Mouse (Mus musculus) embryonic facial prominence, embryonic 14.5 days (tissue): ENCODE measurements around the gene Gorasp2. TPM values are rescaled to one million over a fixed set of nuclear protein-coding genes. Genes with fewer than 3 reads are reported as not detected.

Experiments
- ATAC-seq: fragments of 200-750 bp; cut with Nextera tagmentation; 2 replicates; pipeline ENCODE4 v1.8.0; 2017; ENCODE audit warnings: low read depth, moderate number of reproducible peaks, moderate TSS enrichment
- DNase-seq: peaks from one replicate; pipeline ENCODE4 v3.0.0-alpha.2; 2015; ENCODE audit warnings: low spot score
- H3K27ac ChIP-seq: fragments of 300-500 bp; sonication (generic); replicated peaks from 2 replicates; pipeline ENCODE4 v1.5.1; 2014; ENCODE audit warnings: low read depth, mild to moderate bottlenecking, low read length, moderate library complexity
- H3K27me3 ChIP-seq: fragments of 300-500 bp; sonication (generic); replicated peaks from 2 replicates; pipeline ENCODE4 v1.6.1; 2014; ENCODE audit warnings: low read length; ENCODE audit not compliant: control insufficient read depth, insufficient read depth
- H3K36me3 ChIP-seq: fragments of 300-500 bp; sonication (generic); 2 replicates; pipeline ENCODE4 v1.6.1; 2014; ENCODE audit warnings: low read length, mixed read lengths; ENCODE audit not compliant: control insufficient read depth, insufficient read depth
- H3K4me1 ChIP-seq: fragments of 300-500 bp; sonication (generic); 2 replicates; pipeline ENCODE4 v1.6.1; 2014; ENCODE audit warnings: antibody characterized with exemption, low read length; ENCODE audit not compliant: control insufficient read depth, insufficient read depth
- H3K4me2 ChIP-seq: fragments of 300-500 bp; sonication (generic); 2 replicates; pipeline ENCODE4 v1.6.1; 2014; ENCODE audit warnings: low read depth, mild to moderate bottlenecking, low read length, moderate library complexity, mixed read lengths
- H3K4me3 ChIP-seq: fragments of 300-500 bp; sonication (generic); 2 replicates; pipeline ENCODE4 v1.5.1; 2014; ENCODE audit warnings: low read depth, mild to moderate bottlenecking, low read length
- H3K9ac ChIP-seq: fragments of 300-500 bp; sonication (generic); 2 replicates; pipeline ENCODE4 v1.6.1; 2014; ENCODE audit warnings: low read depth, mild to moderate bottlenecking, low read length, moderate library complexity, mixed read lengths
- H3K9me3 ChIP-seq: fragments of 300-500 bp; sonication (generic); 2 replicates; pipeline ENCODE4 v1.6.1; 2016; ENCODE audit warnings: low read length; ENCODE audit not compliant: control insufficient read depth
- WGBS: fragments of 180-500 bp; shearing (Covaris S2); extraction: QIAGEN DNeasy Blood & Tissue Kit; methylation state at CpG from one replicate; pipeline ENCODE4 v1.1.7; 2014; 5-methylcytosine and 5-hydroxymethylcytosine counted together
- polyA plus RNA-seq: library from polyadenylated mRNA; unstranded; fragments of >200 nt; fragmentation: Nextera tagmentation; extraction: Ambion mirVana; gene quantifications from 2 replicates; pipeline ENCODE4 v1.2.1, GENCODE M21; 2014

Gorasp2 gene
- polyA plus RNA-seq, 1 experiment from 2014 or later: 188 TPM

DNA sequence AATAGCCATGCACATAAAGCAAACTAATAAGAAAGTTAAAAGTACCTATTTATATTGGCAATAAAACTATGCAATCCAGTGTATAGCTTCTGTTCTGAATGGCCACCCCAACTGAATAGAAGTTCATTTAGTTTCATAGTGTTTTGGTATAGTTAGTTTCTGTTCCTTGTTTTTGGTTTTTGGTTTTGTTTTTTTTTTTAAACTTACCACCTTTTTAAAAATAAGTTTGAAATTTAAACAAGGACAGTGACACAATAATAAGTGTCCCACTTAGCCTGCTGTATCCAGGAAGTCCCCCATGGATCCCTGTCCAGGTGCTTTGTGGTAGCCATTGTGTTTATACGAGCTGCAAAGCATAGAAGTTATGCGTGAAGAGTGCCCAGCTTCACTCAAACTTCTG, 7.9 kb downstream of the Gorasp2 start:
- Histone ChIP-seq H3K4me3 (no peak overlapping the region), H3K9ac (no peak overlapping the region), H3K36me3 (peaks cover 11% of the 10 kb centered on the region), H3K27ac (no peak overlapping the region), H3K4me2 (no peak overlapping the region), H3K9me3 (no peaks in the 10 kb centered on the region), H3K4me1 (no peaks in the 10 kb centered on the region), H3K27me3 (no peaks in the 10 kb centered on the region)
- no peak for ATAC-seq
- DNase-seq: no peak
- 82% methylated on average over 2 of the region's 2 CpGs for WGBS

DNA sequence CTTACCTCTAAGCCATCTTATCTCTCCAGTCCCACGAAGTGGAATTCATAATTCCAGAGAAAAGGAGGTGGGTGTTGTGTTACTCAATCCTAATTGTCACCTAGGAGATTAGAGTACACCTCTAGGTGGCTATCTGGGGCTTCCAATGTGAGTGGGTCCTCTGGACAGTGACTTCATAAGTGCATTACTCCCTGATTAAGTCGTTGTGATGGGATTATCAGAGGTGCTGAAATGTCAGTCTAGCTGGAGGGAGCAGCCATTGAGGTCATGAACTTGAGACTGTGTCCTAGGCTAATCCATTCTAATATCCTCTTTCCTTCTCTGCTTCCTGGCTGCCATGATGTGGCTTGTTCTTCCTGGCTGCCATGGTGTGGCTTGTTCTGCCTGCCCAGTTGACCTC, 8.5 kb downstream of the Gorasp2 start:
- WGBS: 64% methylated on average over 2 of the region's 2 CpGs
- no peaks in the 10 kb centered on the region for H3K4me1 ChIP-seq
- H3K9ac ChIP-seq: no peak overlapping the region
- peaks cover 6% of the 10 kb centered on the region; the same call in 1 of the 2 replicates for H3K36me3 ChIP-seq
- H3K9me3 ChIP-seq: no peaks in the 10 kb centered on the region
- no peak overlapping the region for H3K4me2 ChIP-seq
- ATAC-seq: no peak
- H3K4me3 ChIP-seq: no peak overlapping the region
- no peaks in the 10 kb centered on the region for H3K27me3 ChIP-seq
- DNase-seq: no peak
- H3K27ac ChIP-seq: no peak overlapping the region

DNA sequence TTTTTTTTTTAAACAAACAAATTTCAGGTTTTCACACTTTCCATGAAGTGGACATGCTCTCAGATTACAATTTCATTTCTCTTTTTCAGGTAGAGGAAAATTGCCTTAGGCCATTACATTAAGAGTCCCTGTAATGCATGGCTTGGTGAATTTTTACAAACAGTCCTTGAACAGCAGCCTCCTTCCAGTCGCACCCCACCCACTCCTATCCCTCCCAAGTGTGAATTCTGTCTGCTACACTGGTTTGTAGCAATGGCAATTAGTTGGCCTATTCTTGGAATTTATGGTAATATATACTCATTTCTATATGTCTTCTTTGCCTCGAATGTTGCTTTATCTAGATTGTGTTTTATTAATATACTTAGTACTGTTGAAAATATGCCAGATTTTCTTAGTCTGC, 11.1 kb downstream of the Gorasp2 start:
- DNase-seq: no peak

DNA sequence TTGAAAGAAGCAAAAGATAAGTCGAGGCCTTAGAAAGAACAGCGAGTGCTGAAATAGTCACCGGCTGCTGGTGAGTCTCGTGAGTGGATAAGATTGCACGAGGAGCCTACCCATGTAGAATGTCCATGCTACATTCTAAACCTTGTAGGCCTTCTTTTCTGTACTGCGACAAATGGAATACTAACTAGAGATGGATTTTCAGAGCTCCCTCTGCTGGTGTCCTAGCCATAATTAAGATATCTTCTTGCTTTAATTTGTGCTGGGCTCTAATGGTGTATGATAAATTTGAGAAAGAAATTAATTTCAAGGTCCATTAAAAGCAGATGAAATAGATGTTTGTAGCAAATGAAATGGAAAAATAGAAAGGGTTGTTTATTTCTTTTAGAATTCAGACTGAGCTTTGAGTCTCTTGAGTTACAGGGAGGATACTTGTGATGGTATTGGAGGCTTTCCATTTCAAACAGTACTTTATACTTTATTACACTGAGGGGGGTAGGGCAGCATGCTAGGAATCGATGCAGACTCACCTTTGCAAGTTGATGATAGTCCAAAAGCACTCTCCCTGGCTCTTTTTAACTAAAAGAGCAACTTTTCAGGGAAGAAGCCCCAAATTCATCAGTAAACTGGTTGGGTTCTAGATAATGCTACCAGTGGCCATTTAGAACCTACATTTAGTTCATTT, 12.2 kb downstream of the Gorasp2 start:
- no peaks in the 10 kb centered on the region for H3K4me1 ChIP-seq
- H3K9ac ChIP-seq: no peak overlapping the region
- no peaks in the 10 kb centered on the region for H3K27me3 ChIP-seq
- WGBS: 82% methylated on average over 7 of the region's 7 CpGs
- DNase-seq (peak; percentile 17), ATAC-seq (no peak)
- no peak overlapping the region for H3K4me3 ChIP-seq
- no peaks in the 10 kb centered on the region for H3K9me3 ChIP-seq
- no peak overlapping the region for H3K27ac ChIP-seq
- peaks cover 12% of the 10 kb centered on the region for H3K36me3 ChIP-seq
- no peak overlapping the region for H3K4me2 ChIP-seq

More for the DNA sequence above, 11.1 kb downstream of the Gorasp2 start:
- Histone ChIP-seq H3K27ac (no peak overlapping the region), H3K4me3 (no peak overlapping the region), H3K9ac (no peak overlapping the region), H3K9me3 (no peaks in the 10 kb centered on the region), H3K4me2 (no peak overlapping the region), H3K27me3 (no peaks in the 10 kb centered on the region), H3K4me1 (no peaks in the 10 kb centered on the region), H3K36me3 (0 out of 2 replicates have a peak, but pooled peaks cover 3% of the 10 kb centered on the region)
- no peak for ATAC-seq
- WGBS: 79% methylated on average over 2 of the region's 2 CpGs

DNA sequence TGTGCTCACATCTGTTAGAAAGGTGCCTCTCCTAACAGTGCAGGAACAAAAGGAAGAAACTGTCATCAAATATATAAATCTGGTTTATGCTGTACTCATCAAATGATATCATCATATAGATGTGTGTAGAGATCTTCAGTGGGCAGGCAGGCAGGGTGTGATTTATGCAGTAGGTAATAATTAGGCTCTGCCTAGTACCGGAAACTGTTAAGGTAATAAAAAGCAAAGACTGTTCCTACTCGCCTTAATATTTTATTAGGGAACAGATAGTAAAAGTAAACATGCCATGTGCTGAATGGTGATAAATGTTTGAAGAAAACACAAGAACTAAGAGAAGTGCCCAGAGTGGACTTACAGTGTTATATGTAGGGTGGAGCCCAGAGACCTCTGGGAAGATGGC, 20.9 kb downstream of the Gorasp2 start:
- DNase-seq (no peak), ATAC-seq (no peak)
- no peaks in the 10 kb centered on the region for H3K4me1 ChIP-seq
- H3K9ac ChIP-seq: no peak overlapping the region
- peaks cover 94% of the 10 kb centered on the region for H3K36me3 ChIP-seq
- H3K4me3 ChIP-seq: no peak overlapping the region
- H3K27me3 ChIP-seq: no peaks in the 10 kb centered on the region
- no peaks in the 10 kb centered on the region for H3K9me3 ChIP-seq
- H3K4me2 ChIP-seq: no peak overlapping the region
- no peak overlapping the region for H3K27ac ChIP-seq
- whole genome bisulfite sequencing: 85% methylated on average over 2 of the region's 2 CpGs

DNA sequence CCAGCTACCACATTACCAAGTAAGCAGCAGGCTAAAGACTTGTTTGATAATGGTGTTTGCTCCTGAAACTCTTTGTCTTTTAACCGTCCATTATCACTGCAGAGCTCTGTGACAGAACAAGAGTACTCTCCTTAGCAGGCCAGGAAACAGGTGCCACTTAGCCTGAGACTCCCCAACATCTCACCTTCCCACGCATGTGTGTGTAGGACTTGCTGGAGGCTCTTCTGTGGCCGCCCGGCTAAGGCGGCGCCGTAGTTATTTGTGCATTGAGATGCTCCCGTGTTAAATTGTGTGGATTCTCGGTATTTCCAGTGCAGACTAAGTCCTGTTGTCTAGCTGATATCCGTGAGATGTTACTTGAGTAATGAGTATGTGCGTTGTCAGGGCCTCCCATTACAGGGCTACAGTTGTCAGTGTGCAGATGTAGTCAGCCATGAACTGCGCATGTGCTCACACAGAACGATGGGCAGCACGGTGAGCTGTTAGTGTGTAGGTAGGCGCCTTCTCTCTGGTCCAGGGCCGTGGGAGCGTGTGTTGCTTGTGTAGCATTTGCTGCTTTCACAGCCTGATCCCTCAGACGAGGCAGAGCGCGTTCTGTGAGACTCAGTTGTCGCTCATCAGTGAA, 27.2 kb downstream of the Gorasp2 start:
- no peak overlapping the region for H3K9ac ChIP-seq
- no peaks in the 10 kb centered on the region for H3K4me1 ChIP-seq
- no peak overlapping the region for H3K4me3 ChIP-seq
- no peak for DNase-seq
- H3K9me3 ChIP-seq: no peaks in the 10 kb centered on the region
- WGBS: 92% methylated on average over 21 of the region's 21 CpGs
- H3K36me3 ChIP-seq: peaks cover 100% of the 10 kb centered on the region
- H3K4me2 ChIP-seq: no peak overlapping the region
- H3K27ac ChIP-seq: no peak overlapping the region
- H3K27me3 ChIP-seq: no peaks in the 10 kb centered on the region
- ATAC-seq: no peak

DNA sequence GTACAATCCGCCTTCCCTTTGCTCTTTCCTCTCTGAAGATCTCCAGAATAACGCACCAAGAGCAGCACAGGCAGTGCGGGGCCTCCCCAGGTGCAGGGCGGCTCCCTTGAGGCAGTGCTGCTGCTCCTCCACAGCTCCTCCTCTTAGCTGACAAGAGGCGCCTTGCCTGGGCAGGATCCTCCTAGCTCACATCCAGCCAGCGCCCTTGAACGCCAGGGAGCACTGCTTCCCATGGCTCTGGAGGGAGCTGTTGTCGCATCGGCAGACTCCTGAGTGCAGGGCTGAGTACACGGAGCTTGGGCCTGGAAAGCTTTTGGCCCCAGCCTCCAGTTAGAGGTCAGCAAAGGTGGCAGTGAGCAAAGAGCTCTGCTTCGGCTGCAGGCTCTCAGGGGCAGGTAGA, 28.8 kb downstream of the Gorasp2 start:
- H3K4me2 ChIP-seq: no peak overlapping the region
- no peak overlapping the region for H3K27ac ChIP-seq
- H3K4me3 ChIP-seq: no peak overlapping the region
- H3K36me3 ChIP-seq: peaks cover 86% of the 10 kb centered on the region
- DNase-seq: peak; percentile 26
- no peaks in the 10 kb centered on the region for H3K9me3 ChIP-seq
- no peak overlapping the region for H3K9ac ChIP-seq
- 81% methylated on average over 11 of the region's 11 CpGs for WGBS
- no peaks in the 10 kb centered on the region for H3K27me3 ChIP-seq
- no peaks in the 10 kb centered on the region for H3K4me1 ChIP-seq
- peak; percentile 50; the same call in 1 of the 2 replicates for ATAC-seq

DNA sequence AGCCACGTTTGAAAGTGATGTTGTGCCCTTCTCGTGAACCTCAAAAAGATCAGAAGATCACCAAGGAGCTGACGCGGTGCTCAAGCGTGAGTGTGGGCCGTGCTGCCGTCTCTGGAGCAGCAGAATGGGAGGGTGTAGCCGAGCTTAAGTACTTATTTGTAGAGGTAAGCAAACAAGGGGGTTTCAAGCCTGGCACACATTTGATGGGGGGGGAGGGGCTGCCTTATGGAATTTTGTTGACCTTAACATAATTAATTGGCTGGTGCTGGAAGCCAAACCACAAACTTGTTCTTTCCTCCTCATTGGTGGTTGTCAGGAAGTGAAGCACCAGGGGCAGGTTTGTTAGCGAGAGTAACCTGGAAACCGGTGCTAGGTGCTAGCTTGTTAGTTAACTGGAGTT, 34.3 kb downstream of the Gorasp2 start:
- Histone ChIP-seq H3K36me3 (peaks cover 39% of the 10 kb centered on the region), H3K4me3 (no peak overlapping the region), H3K4me1 (no peaks in the 10 kb centered on the region), H3K9ac (no peak overlapping the region), H3K27me3 (no peaks in the 10 kb centered on the region), H3K4me2 (no peak overlapping the region), H3K27ac (no peak overlapping the region), H3K9me3 (no peaks in the 10 kb centered on the region)
- no peak for DNase-seq
- ATAC-seq: no peak
- 85% methylated on average over 10 of the region's 10 CpGs for WGBS

DNA sequence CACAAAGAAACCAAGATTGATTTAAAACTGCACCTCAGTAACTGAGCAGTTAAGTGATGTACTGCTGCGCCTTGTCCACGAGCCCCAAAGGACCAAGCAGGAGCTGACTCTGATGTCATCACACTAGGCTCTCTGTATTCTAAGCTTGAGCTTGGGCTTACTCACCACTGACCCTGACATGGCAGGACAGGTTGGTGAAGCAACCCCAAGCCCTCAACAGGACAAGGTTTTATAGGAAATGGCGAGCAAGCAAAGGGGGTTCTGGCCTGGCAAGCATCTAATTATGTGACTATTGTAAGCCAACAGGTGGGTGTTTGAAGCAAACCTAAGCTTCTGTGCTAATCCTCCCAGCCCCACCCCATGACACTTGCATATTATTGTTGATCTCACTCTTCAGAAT, 39.5 kb downstream of the Gorasp2 start:
- no peak overlapping the region for H3K4me2 ChIP-seq
- no peak overlapping the region for H3K4me3 ChIP-seq
- H3K9me3 ChIP-seq: no peaks in the 10 kb centered on the region
- WGBS: 90% methylated on average over 3 of the region's 3 CpGs
- H3K27me3 ChIP-seq: no peaks in the 10 kb centered on the region
- H3K9ac ChIP-seq: no peak overlapping the region
- DNase-seq (no peak), ATAC-seq (no peak)
- no peaks in the 10 kb centered on the region for H3K4me1 ChIP-seq
- 0 out of 2 replicates have a peak, but pooled peaks cover 4% of the 10 kb centered on the region for H3K36me3 ChIP-seq
- H3K27ac ChIP-seq: no peak overlapping the region
